Mouse (Mus musculus): ENCODE measurements at regions not wholly inside any gene's neighbourhood (a gene's known extent, or its start where the extent isn't known, plus 50 kb on each side); places are given as distances from the start of the nearest gene placed in this dataset.

GRCm38 (mm10) chr11:71512271-71513066 is 237.3 kb upstream of the Wscd1 start:
- no peak for DNase-seq (ENCODE audit: low read depth, low spot score)

DNA sequence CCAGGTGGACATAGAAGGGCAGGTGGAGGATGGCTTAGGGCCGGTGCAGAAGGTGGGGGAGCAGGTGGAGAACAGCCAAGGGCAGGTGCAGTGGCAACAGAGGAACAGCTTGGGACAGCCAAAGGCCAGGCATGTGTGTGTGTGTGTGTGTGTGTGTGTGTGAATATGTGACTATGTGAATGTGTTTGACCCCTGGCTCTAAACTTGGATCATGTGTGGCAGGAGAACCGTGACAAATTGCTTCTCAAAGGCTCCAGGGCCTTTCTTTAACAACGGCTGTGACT is 236.7 kb upstream of the Wscd1 start:
- DNase-seq (ENCODE audit: low read depth, low spot score), result no peak

DNA sequence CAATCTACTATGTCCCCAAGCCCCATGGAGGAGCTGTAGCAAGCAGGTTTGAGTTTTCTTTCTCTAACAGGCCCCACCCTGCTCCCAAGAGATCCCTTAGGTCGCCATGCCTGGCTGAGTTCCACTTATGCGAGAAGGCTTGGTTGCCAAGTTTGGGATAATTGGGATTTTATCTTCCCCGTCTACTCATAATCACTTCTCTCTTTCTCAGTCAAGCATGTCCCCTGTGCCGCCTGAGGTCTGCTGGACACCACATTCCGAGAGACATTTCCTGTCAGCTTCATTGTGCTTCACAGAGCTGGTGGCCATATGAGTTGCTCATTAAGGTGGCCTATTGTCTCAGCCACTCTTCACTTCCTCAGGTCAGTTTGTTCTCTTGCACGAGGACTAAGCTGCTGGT is 234.5 kb upstream of the Wscd1 start:
- DNase-seq (ENCODE audit: low read depth, low spot score), result no peak

GRCm38 (mm10) chr11:71517377-71517776 is 232.3 kb upstream of the Wscd1 start:
- DNase-seq (ENCODE audit: low read depth, low spot score), result no peak

DNA sequence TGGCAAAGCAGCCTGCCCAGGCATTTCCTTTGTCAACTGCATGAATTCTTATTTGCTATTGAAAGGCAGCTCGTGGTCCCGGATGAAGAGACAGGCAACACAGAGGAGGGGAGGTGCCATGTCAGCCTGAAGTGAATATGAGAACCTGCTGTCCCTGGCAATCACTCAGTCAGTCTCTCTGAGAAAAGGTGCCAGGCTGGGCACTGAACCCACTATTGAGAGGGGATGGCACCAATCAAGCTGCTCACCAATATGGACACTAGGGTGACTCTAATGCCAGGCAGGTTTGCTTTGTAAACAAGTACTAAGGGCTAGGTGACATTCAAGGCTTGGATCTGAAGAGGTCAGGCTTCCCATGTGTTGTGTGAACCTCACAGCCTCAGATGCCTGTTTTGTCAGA is 222.0 kb upstream of the Wscd1 start:
- no peak for DNase-seq (ENCODE audit: low read depth, low spot score)

DNA sequence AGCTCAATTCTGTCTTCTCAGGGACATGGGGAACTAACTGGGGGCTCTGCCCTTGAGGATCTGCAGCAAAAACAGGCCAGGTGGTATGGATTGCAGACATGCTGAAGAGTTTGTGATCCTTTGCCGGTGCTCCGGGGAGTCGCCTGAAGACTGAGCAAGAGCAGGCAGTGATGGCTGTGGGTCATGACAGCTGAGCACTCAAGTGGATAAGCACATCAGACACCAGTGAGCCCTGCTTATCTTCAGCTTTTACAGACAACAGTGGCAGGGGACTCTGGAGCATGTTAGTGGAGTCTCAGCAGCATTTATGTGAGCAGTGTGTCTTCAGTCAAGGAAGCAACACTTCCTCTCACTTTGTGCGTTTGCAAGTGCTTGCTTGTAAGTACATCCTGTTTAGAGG is 221.1 kb upstream of the Wscd1 start:
- no peak for DNase-seq (ENCODE audit: low read depth, low spot score)

DNA sequence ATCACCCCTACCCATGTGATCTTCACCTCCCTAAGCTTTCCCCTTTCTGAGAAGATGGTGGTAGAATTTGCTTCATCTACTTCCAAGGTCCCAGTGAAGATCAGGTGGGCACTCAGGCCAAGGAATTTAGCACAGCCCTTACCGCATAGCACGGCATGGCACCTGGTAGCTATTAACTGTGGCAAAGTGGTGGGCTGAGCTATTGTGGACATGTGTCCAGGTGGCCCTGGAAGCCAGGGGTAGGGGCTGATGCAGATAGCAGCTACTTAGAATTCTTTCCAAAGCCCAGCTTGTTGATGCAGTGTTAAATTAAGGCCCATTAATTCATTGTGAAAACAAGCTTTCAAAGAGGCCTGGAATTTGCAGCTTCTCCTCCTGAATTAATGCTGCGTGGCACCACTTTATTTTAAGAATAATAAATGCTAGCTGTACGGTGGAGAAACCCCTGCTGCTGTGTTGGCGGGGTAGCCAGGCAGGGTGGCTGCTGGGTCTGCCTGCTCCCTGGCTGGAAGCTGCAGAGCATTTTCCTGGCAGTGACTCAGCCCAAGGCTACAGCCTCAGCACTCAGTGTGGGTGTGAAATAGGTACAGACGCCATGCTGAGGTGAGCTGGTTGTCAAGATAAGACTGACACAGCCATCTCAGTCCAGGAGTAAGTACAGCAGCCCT is 208.4 kb upstream of the Wscd1 start:
- DNase-seq (ENCODE audit: low read depth, low spot score), result no peak

DNA sequence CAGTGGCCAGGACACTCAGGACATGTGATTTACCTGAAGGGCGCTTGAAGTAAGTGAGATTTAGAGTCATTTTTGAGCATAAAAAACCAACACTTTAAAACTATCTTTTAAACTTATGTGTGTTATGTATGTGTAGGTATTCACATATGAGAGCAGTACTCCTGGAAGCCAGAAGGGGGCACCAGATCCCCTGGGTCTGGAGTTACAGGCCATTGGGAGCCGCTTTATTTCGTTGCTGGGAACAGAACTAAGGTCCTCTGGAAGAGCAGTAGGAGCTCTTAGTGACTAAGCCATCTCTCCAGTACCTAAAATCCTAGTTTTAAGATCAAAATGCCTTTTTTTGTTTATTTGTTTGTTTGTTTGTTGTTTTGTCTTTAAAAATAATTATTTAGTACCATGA is 192.3 kb upstream of the Wscd1 start:
- DNase-seq (ENCODE audit: low read depth, low spot score), result peak; percentile 4

DNA sequence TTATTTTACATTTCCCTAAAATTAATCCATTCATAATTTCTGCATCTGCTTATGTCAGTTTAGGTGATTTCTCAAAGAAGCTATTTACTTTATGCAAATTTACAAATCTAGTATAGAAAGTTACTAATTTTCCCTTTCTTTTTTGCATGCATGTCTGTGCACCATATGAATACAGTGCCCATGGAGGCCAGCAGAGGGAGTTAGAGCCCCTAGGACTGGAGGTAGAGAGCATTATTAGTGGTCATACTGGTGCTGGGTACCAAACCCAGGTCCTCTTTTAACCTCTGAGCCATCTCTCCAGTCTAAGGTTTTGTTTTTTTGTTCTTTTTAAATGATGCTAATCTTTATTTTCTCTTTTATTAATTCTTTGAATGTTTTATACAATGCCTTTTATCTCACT is 184.9 kb upstream of the Wscd1 start:
- no peak for DNase-seq (ENCODE audit: low read depth, low spot score)

- no peak for DNase-seq (ENCODE audit: low read depth, low spot score)
Observed at GRCm38 (mm10) chr11:71576801-71577200, 172.9 kb upstream of the Wscd1 start.

- DNase-seq (ENCODE audit: low read depth, low spot score), result no peak
Observed at GRCm38 (mm10) chr11:71581775-71582174, 167.9 kb upstream of the Wscd1 start.

DNA sequence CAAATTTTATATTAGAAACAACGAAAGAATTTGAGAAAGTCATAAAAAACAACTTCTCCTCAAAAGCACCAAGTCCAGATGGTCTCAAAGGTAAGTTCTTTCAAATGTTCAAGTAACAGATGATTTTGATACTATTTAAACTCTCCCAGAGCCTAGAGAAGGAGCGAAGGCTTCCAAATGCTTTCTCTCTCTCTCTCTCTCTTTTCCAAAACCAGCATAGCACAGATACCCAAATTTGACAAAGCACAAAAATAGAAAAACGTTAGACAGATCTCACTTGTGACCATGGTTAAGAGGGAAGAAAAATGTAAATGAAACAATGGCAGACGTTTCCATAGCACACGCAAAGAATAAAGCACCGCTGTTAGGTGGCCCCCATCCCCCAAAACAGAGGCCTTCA is 158.7 kb upstream of the Wscd1 start:
- DNase-seq (ENCODE audit: low read depth, low spot score), result no peak

DNA sequence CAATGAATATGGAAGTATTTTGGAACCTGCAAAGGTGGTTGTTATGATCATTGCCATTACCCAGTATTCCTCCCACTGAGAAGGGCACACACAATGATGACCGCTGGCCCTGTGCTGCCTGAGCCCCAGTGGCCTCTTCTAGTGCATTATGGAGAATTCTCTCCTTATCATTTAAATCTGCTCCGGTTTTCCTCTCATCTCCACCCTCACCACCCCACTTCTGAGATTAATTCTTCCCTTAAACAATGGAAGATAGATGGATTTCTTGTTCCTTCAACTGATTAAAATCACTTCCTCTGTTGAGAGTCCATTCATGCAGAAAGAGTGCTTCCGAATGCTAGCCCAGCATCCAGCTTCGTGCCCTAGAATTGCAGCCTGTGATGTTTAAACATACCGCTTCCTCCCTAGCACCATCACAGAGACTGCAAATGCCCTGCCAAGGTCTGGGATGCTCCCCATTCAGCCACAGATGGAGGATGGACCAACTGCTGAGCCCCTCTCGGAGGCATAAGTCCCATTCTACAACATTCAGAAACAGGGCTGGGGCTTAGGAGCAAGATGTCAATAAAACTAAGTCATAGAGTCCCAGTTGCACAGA is 155.4 kb upstream of the Wscd1 start:
- no peak for DNase-seq (ENCODE audit: low read depth, low spot score)

DNA sequence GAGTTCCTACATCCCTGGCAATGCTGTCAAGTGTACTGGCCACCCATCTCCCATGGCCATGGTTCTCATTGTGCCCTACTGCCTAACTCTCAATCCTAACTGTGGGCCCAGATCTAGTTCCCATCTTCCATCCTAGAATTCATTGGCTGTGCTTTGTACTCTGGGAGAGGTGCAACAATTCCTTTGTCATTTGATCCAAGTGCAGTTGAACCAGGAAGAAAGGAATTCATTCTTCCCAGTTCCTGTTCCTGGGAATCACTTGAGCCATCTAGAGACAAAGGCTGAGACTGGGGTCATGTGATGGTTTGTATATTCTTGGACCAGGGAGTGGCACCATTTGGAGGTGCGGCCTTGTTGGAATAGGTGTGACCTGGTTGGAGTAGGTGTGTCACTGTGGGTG is 152.0 kb upstream of the Wscd1 start:
- DNase-seq (ENCODE audit: low read depth, low spot score), result no peak

- no peak for DNase-seq (ENCODE audit: low read depth, low spot score)
Observed at GRCm38 (mm10) chr11:71610782-71611181, 138.9 kb upstream of the Wscd1 start.

DNA sequence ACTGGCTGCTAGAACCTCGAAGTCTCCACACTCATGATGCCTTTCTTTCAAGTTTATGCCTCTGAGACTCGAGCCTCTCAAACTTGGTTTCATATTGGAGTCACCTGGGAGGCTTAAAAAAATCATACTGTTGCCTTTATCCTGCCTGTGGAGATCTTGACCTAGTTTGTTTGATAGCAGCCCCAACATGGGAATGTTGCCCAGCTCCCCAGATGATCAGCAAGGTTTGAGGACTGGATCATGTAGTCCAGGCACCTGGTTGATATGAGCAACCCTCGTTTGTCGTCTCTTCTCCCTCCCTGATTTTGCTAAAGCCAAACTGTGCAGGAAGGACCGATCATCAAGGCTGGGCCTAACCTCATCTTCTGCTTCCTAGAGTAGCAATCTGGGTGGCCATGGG is 134.2 kb upstream of the Wscd1 start:
- no peak for DNase-seq (ENCODE audit: low read depth, low spot score)

DNA sequence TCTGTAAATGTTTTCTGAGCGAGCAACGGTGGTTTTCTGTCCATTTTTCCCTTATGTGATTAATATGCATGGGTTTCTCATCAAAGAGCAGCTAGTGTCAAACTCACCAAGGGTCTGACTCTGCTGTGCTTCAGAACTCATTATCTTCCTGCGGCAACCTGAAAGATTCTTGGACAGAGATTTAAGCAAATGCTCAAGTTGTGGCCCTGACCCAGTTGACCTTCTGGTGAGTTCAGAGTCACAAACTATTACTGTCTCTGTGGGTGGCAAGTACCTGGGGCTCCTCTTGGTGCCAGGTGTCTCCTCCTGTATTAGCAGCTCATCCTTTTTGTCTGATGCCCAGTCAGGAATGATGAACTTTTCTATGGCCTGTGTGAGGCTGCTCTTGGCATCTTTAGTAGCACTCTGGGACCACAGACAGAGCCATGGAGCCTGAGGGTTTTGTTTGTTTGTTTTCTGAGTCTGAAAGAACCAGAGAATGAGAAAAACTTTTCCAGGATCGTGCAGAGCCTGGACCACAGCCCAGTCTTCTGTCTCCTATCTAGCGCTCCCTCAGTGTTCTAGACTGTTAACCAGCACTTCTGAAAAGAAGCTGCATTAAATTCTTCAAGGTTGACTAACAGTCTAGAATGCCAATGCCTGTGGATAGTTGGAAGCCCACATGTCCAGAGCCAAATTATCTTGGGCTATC is 124.1 kb upstream of the Wscd1 start:
- no peak for DNase-seq (ENCODE audit: low read depth, low spot score)

DNA sequence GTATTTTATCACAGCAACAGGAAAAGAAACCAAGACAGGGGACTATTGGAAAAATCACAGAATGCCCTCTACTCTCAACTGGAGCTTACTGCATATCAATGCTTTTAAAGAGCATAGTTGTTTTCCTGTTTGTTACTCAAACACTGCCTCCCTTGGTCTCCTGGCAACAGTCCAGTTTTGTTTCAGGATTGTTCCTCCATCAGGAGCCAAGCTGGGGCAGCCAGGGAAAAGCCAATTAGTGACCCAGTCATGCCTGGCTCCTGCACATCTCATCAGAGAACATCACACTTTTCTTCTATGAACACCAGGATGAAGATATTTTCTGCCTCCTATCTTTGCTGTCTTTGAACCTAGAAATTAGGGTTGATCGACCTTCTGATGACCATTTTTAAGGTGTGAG is 113.6 kb upstream of the Wscd1 start:
- DNase-seq (ENCODE audit: low read depth, low spot score), result no peak

DNA sequence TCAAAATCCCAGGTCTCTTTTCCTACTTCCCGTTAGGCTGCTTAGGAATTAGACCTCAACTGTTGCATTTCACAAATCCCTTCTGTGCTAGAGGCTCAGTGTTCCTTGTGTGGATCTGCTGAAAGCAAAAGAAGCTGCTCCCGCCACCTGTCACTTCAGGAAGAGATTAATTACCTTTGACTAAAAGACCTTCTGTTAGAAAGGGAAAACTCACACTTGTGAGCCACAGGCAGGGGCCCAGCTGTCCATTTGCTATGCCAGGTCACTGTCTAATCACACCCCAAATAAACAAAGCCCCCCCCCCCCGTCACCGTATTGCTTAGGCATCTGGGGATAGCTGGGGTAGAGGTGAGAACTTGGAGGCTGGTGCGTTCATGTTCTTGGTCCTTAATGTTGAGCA is 112.9 kb upstream of the Wscd1 start:
- DNase-seq (ENCODE audit: low read depth, low spot score), result no peak

DNA sequence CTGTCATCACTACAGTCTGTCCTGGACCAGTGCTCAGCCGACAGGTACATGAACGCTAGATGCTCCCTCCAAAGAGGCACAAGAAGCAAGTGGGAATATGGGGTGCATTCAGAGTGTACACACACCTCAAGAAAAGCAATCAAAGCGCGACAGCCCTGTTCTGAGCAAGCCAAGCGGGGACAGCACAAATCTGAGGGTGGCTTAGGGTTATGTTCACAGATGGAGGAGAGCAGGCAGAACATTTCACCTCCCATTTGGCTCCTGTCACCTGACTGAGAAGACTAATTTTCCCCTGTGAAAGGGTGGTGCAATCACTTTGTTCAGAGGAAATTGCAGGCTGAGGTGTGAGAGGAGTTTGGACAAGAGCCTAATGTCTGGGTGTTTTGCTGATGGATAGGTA is 106.8 kb upstream of the Wscd1 start:
- no peak for DNase-seq (ENCODE audit: low read depth, low spot score)

DNA sequence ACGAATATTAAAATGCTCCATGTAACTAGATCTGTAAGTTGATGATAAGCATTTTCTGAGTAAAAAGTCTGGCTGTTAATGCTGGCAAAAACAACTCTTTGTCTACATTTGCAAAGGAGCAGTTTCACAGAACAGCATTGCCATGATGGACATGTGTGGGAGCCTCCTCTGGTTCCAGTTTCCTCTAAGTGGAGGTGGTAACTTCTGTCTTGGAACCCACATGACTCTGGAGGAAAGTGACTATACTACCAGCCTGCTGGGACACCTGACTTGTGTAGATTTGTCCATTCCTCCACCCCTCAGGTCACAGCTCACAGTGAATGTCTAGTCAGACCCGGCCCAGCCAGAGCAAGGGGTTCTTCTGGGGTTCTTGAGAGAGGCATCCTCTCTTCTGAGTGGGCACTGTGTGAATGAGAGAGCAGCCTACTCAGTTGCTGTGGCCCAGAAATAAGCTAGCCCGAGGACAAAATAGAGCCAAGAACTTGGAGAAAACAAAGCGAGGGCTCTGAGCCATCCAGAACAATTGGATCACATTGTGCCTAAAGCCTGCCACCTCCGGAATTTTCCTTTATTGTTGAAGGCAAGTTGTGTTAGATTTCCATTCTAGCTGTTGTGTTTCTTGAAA is 97.9 kb upstream of the Wscd1 start:
- no peak for DNase-seq (ENCODE audit: low read depth, low spot score)

DNA sequence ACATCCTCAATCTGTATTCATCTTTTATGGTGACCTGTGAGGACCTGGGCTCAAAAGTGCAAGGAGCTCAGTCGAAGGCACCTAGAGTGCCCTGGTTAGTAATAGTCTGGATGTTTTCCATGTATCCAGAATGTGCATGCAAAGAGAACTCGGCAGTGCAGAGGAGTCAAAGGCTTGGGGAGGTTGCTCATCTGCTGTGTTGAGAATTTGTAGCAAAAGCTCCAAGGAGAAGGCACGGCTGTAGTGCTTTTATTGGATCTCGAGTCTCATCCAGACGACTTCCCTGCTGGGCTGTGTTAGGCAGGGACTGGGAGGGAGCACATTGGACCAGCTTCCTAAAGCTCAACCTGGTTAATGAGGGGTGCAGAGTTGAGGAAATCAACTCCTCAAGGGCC is 97.3 kb upstream of the Wscd1 start:
- no peak for DNase-seq (ENCODE audit: low read depth, low spot score)
